Mouse (Mus musculus): ENCODE results near the gene Rsl1d1.
"Not testable (repeated sequence)": the region's sequence is repeated elsewhere in the genome, so short reads cannot be mapped to it uniquely, and the experiment has no call there.

Rsl1d1 gene

GRCm38 (mm10) chr16:11157721-11158120, 45.4 kb downstream of the Rsl1d1 start:
- DNase-seq (ENCODE audit: low read depth, low spot score): peak; percentile 30

DNA sequence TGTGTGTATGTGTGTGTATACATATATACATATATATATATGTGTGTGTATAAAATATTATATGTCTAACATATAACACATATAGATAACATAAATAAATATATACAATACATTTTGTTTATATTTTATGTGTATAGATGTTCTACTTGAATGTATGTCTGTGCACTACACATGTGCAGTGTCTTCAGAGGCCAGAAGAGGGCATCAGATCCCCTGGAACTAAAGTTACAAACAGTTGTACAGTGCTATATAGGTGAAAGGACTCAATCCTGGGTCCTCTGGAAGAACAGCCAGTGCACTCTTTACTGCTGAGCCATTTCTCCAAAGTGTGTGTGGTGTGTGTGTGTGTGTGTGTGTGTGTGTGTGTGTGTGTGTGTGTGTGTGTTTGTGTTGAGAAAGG, 48.6 kb downstream of the Rsl1d1 start:
- peak; percentile 20 for DNase-seq (ENCODE audit: low read depth, low spot score)

GRCm38 (mm10) chr16:11143706-11144483, 59.2 kb downstream of the Rsl1d1 start:
- not testable (repeated sequence) for DNase-seq (ENCODE audit: low read depth, low spot score)

Data from A20 (cell line).